Mouse (Mus musculus) MEL (cell line): ENCODE results near the gene Slc25a54.

Source experiments
- CHD1 ChIP-seq: IDR thresholded peaks from 2 replicates; pipeline ENCODE4 v1.6.1; 2012; ENCODE audit warnings: low read depth, mild to moderate bottlenecking, inconsistent platforms, low read length, improper control_type of control experiment
- CHD2 ChIP-seq: IDR thresholded peaks from 2 replicates; pipeline ENCODE4 v1.6.1; 2011; ENCODE audit warnings: low read length, improper control_type of control experiment
- CTCF ChIP-seq, 3 experiments: IDR thresholded peaks in 2 of 3; conservative IDR thresholded peaks in 1 of 3; 2 replicates each; pipeline ENCODE4 v1.5.1; 2011 to 2012; ENCODE audit warnings: low read length in 3 of 3, low read depth in 2 of 3, mild to moderate bottlenecking in 2 of 3, improper control_type of control experiment in 1 of 3, inconsistent platforms in 1 of 3, mixed read lengths in 1 of 3, moderate library complexity in 1 of 3; ENCODE audit not compliant: control insufficient read depth in 1 of 3, insufficient read depth in 1 of 3, poor library complexity in 1 of 3, severe bottlenecking in 1 of 3
- HCFC1 ChIP-seq: IDR thresholded peaks from 2 replicates; pipeline ENCODE4 v1.6.1; 2012; ENCODE audit warnings: low read depth, mild to moderate bottlenecking, inconsistent platforms, low read length, improper control_type of control experiment, moderate library complexity
- MAX ChIP-seq: IDR thresholded peaks from 2 replicates; pipeline ENCODE4 v1.6.1; 2011; ENCODE audit warnings: low read length, improper control_type of control experiment
- MEF2A ChIP-seq: IDR thresholded peaks from 2 replicates; pipeline ENCODE4 v1.6.1; 2014; ENCODE audit warnings: low read depth, mild to moderate bottlenecking, inconsistent platforms, low read length, improper control_type of control experiment; ENCODE audit not compliant: poor library complexity, insufficient replicate concordance, severe bottlenecking; ENCODE audit errors: extremely low read depth
- MYC ChIP-seq: IDR thresholded peaks from 2 replicates; pipeline ENCODE4 v1.6.1; 2011; ENCODE audit warnings: low read depth, mild to moderate bottlenecking, low read length, improper control_type of control experiment, moderate library complexity
- NRF1 ChIP-seq: IDR thresholded peaks from 2 replicates; pipeline ENCODE4 v1.6.1; 2014; ENCODE audit warnings: low read depth, mild to moderate bottlenecking, inconsistent platforms, low read length, improper control_type of control experiment, moderate library complexity; ENCODE audit not compliant: poor library complexity, insufficient read depth, severe bottlenecking
- POLR2A ChIP-seq, 2 experiments: IDR thresholded peaks; 2 replicates each; pipeline ENCODE4 v1.6.1; 2011 to 2012; ENCODE audit warnings: low read length in 2 of 2, mild to moderate bottlenecking in 2 of 2, control low read depth in 1 of 2, improper control_type of control experiment in 1 of 2, low read depth in 1 of 2, moderate library complexity in 1 of 2; ENCODE audit not compliant: control insufficient read depth in 1 of 2, insufficient read depth in 1 of 2, poor library complexity in 1 of 2
- POLR2AphosphoS2 ChIP-seq: IDR thresholded peaks from 2 replicates; pipeline ENCODE4 v1.6.1; 2011; ENCODE audit warnings: low read length, improper control_type of control experiment
- POLR2AphosphoS5 ChIP-seq: IDR thresholded peaks from 2 replicates; pipeline ENCODE4 v1.6.1; 2012; ENCODE audit warnings: low read depth, borderline replicate concordance, mild to moderate bottlenecking, inconsistent platforms, low read length, moderate library complexity, mixed read lengths
- TCF12 ChIP-seq: IDR thresholded peaks from 2 replicates; pipeline ENCODE4 v1.6.1; 2014; ENCODE audit warnings: low read depth, mild to moderate bottlenecking, inconsistent platforms, low read length, improper control_type of control experiment, moderate library complexity
- USF1 ChIP-seq: IDR thresholded peaks from 2 replicates; pipeline ENCODE4 v1.6.1; 2014; ENCODE audit warnings: low read depth, mild to moderate bottlenecking, inconsistent platforms, low read length, improper control_type of control experiment, moderate library complexity
- ZNF384 ChIP-seq: IDR thresholded peaks from 2 replicates; pipeline ENCODE4 v1.6.1; 2012; ENCODE audit warnings: low read depth, mild to moderate bottlenecking, inconsistent platforms, low read length, improper control_type of control experiment

DNA sequence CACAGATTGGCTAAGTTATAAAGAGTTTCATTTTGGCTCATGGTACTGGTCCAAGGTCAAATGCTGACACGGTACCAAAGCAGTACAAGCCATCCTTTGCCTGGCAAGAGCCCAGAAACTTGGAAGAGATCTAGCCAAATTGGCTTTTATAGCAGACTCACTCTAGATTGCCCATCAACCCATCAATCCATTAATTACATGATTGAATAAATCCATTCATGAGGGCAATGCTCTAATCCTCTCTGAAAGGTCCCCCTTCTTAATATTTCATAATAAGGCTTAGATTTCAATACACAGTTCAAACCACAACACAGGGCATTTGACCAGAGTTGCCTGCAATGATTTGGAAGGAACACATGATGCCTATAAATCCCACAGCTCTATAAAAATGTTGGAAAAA lies 45.9 kb upstream of the Slc25a54 start:
- TF ChIP-seq HCFC1: no peak
- no peak for TF ChIP-seq POLR2A (IDR thresholded peaks at IDR 0.05; ENCODE audit: control insufficient read depth in 1 of 2, insufficient read depth in 1 of 2, low read depth in 1 of 2, low read length in 2 of 2, poor library complexity in 1 of 2)
- TF ChIP-seq CTCF (IDR thresholded peaks at IDR 0.05 in 2 of 3, conservative IDR thresholded peaks at IDR 0.05 in 1 of 3; ENCODE audit: control insufficient read depth in 1 of 3, insufficient read depth in 1 of 3, low read depth in 2 of 3, low read length in 3 of 3, poor library complexity in 1 of 3, severe bottlenecking in 1 of 3): no peak
- TF ChIP-seq POLR2AphosphoS2: no peak
- TF ChIP-seq USF1: no peak
- TF ChIP-seq TCF12: no peak
- no peak for TF ChIP-seq ZNF384
- TF ChIP-seq MAX: no peak
- no peak for TF ChIP-seq POLR2AphosphoS5
- TF ChIP-seq NRF1: no peak
- TF ChIP-seq MYC: no peak
- no peak for TF ChIP-seq CHD1
- TF ChIP-seq MEF2A: no peak
- no peak for TF ChIP-seq CHD2
